9 mouse cellular contexts compared by ENCODE assay signal in the genomic region with DNA sequence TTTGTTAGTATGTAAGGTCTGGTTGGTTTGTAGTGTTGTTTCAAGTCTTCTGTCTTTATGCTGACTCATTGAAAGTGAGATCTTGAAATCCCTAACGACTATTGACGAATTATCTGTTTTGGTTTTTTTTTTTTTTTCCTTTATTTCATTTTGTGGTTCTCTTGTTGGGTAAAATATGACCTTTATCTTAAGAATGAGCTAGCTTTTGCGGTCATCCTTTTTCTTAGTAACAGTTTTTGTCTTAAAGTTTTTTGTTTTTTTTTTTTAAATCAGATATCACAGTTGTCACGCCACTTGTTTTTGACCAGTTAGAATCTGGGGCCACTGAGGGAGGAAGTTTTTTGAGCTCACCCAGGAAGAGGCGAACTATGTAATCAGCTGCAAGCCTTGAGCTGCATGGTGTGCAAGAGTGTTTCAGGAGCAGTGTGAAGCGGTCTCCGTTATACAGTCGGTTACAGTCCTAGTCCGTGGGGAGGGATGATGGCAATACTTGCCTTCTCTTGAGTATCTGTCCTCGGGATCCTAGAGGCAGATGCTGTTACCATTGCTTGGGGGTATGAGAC. TPM values are rescaled to one million over a fixed set of nuclear protein-coding genes. Genes with fewer than 3 reads are reported as not detected.
DNase-seq lines count a peak whose midpoint lies in the region; ATAC-seq and TF ChIP-seq lines count a peak whose summit lies in the region.
"Had no signal": no experiment of that assay in that cellular context is flagged by ENCODE, and none has a peak within 500 bp of the region (broad histone marks: within the 10 kb centered on the region; RNA-seq: fewer than 3 reads in every experiment).

No protein-coding gene starts in this region.

- no peaks in the 10 kb centered on the region for H3K27me3 ChIP-seq in megakaryocyte, embryonic 14.5 days (replicated peaks)
- H3K27me3 ChIP-seq in MEL (ENCODE audit: control insufficient read depth in 1 of 2, insufficient read depth in 2 of 2, low read length in 2 of 2), result no peaks in the 10 kb centered on the region
- H3K27me3 ChIP-seq in forebrain, embryonic 11.5 days (ENCODE audit: control insufficient read depth, insufficient read depth, low read length), result no peaks in the 10 kb centered on the region

- H3K9ac ChIP-seq in MEL (ENCODE audit: control insufficient read depth, low read depth, low read length, poor library complexity, severe bottlenecking), result peak overlapping the region; percentile 97
- no peak overlapping the region for H3K9ac ChIP-seq in forebrain, embryonic 11.5 days (ENCODE audit: low read length)

- peak; percentile 95 for DNase-seq in MEL (ENCODE audit: low read depth, low spot score)
- DNase-seq in left cerebral cortex, adult 18-20 months (ENCODE audit: low spot score in 2 of 2), result no peak
- no peak for DNase-seq in forebrain, embryonic 11.5 days (ENCODE audit: low spot score)
- DNase-seq: layer of hippocampus, adult 9-11 months had no signal

- TF ChIP-seq POLR2A in MEL (IDR thresholded peaks at IDR 0.05; ENCODE audit: control insufficient read depth in 1 of 2, insufficient read depth in 1 of 2, low read depth in 1 of 2, low read length in 2 of 2, poor library complexity in 1 of 2), result peak; percentile 57 to 89; a peak in 3 of 4 replicates

- H3K36me3 ChIP-seq in megakaryocyte, embryonic 14.5 days (replicated peaks; ENCODE audit: low read length), result peaks cover 30% of the 10 kb centered on the region
- H3K36me3 ChIP-seq in MEL (ENCODE audit: control insufficient read depth in 1 of 2, insufficient read depth in 2 of 2, low read length in 2 of 2), result peaks cover 18 to 43% of the 10 kb centered on the region in 2 experiments
- H3K36me3 ChIP-seq in forebrain, embryonic 11.5 days (ENCODE audit: control insufficient read depth, insufficient read depth, low read length), result no peaks in the 10 kb centered on the region

- TF ChIP-seq CTCF in MEL (IDR thresholded peaks at IDR 0.05 in 2 of 3, conservative IDR thresholded peaks at IDR 0.05 in 1 of 3; ENCODE audit: control insufficient read depth in 1 of 3, insufficient read depth in 1 of 3, low read depth in 2 of 3, low read length in 3 of 3, poor library complexity in 1 of 3, severe bottlenecking in 1 of 3), result no peak

- H3K4me2 ChIP-seq in forebrain, embryonic 11.5 days (ENCODE audit: low read depth, low read length, severe bottlenecking), result no peak overlapping the region

- H3K79me2 ChIP-seq in MEL (ENCODE audit: control insufficient read depth, insufficient read depth, low read length, poor library complexity), result peaks cover 62% of the 10 kb centered on the region

- no peaks in the 10 kb centered on the region for H3K9me3 ChIP-seq in megakaryocyte, embryonic 14.5 days
- H3K9me3 ChIP-seq in MEL (replicated peaks; ENCODE audit: insufficient read depth, low read length), result no peaks in the 10 kb centered on the region
- no peaks in the 10 kb centered on the region for H3K9me3 ChIP-seq in forebrain, embryonic 11.5 days (ENCODE audit: control insufficient read depth, low read length)

- H3K4me1 ChIP-seq in megakaryocyte, embryonic 14.5 days, result peaks cover 54% of the 10 kb centered on the region
- H3K4me1 ChIP-seq in MEL (ENCODE audit: control insufficient read depth in 1 of 2, insufficient read depth in 2 of 2, low read length in 2 of 2), result peaks cover 11 to 26% of the 10 kb centered on the region in 2 experiments
- H3K4me1 ChIP-seq in forebrain, embryonic 11.5 days (replicated peaks; ENCODE audit: control insufficient read depth, insufficient read depth, low read length), result peaks cover 7% of the 10 kb centered on the region

- TF ChIP-seq EP300 in MEL (IDR thresholded peaks at IDR 0.05; ENCODE audit: low read depth in 1 of 2, low read length in 2 of 2), result peak; percentile 90 to 96

- H3K4me3 ChIP-seq in megakaryocyte, embryonic 14.5 days (replicated peaks), result peak overlapping the region; percentile 95
- H3K4me3 ChIP-seq in MEL (ENCODE audit: control insufficient read depth in 1 of 2, insufficient read depth in 1 of 2, low read depth in 2 of 2, low read length in 2 of 2), result peak overlapping the region; percentile 97
- H3K4me3 ChIP-seq in forebrain, embryonic 11.5 days (ENCODE audit: low read depth, low read length), result no peak overlapping the region

- 95% methylated on average over 10 of the region's 10 CpGs for WGBS in forebrain, embryonic 11.5 days

- no peak for ATAC-seq in megakaryocyte, adult 5-6 weeks (ENCODE audit: poor library complexity, severe bottlenecking)
- ATAC-seq in erythroblast, adult 5-6 weeks (replicated peaks; ENCODE audit: low FRiP score, poor library complexity, severe bottlenecking), result 0 out of 2 replicates have a peak, but pooled peaks have one; percentile 11
- ATAC-seq in megakaryocyte-erythroid progenitor cell, adult 5-6 weeks (replicated peaks; ENCODE audit: low FRiP score, low TSS enrichment, poor library complexity, severe bottlenecking), result 0 out of 2 replicates have a peak, but pooled peaks have one; percentile 21
- ATAC-seq in forebrain, embryonic 11.5 days (replicated peaks; ENCODE audit: low FRiP score), result no peak
- ATAC-seq: midbrain, embryonic 16.5 days had no signal

- H3K27ac ChIP-seq in MEL (ENCODE audit: control insufficient read depth, low read depth, low read length), result peak overlapping the region; percentile 100
- no peak overlapping the region for H3K27ac ChIP-seq in forebrain, embryonic 11.5 days (ENCODE audit: low read depth, low read length)

- no peak for TF ChIP-seq RAD21 in MEL (IDR thresholded peaks at IDR 0.05; ENCODE audit: low read depth, low read length)

TF ChIP-seq in MEL, 35 proteins besides CTCF, POLR2A, EP300 and RAD21 (continues in another document):
- TF ChIP-seq ZKSCAN1 (IDR thresholded peaks at IDR 0.05; ENCODE audit: low read depth, low read length), result no peak; the same call in 1 of the 2 replicates
- TF ChIP-seq ZMIZ1 (IDR thresholded peaks at IDR 0.05; ENCODE audit: low read depth, low read length), result peak; percentile 89
- TF ChIP-seq NRF1 (IDR thresholded peaks at IDR 0.05; ENCODE audit: insufficient read depth, low read depth, low read length, poor library complexity, severe bottlenecking), result no peak
- TF ChIP-seq ELF1 (IDR thresholded peaks at IDR 0.05; ENCODE audit: low read depth, low read length), result peak; percentile 86
- peak; percentile 90 for TF ChIP-seq MYB (IDR thresholded peaks at IDR 0.05; ENCODE audit: low read depth, low read length)
- TF ChIP-seq E2F4 (IDR thresholded peaks at IDR 0.05; ENCODE audit: borderline replicate concordance, low read depth, low read length), result no peak
- TF ChIP-seq USF2 (IDR thresholded peaks at IDR 0.05; ENCODE audit: borderline replicate concordance in 1 of 2, insufficient read depth in 1 of 2, low read depth in 1 of 2, low read length in 2 of 2), result no peak
- peak; percentile 89 for TF ChIP-seq TCF12 (IDR thresholded peaks at IDR 0.05; ENCODE audit: low read depth, low read length)
- no peak for TF ChIP-seq ZC3H11A (IDR thresholded peaks at IDR 0.05; ENCODE audit: low read depth, low read length)
- TF ChIP-seq TAL1 (IDR thresholded peaks at IDR 0.05; ENCODE audit: low read length), result no peak
- peak; percentile 97 for TF ChIP-seq ETS1 (IDR thresholded peaks at IDR 0.05; ENCODE audit: low read depth, low read length)
- TF ChIP-seq GABPA (IDR thresholded peaks at IDR 0.05; ENCODE audit: low read depth, low read length), result peak; percentile 84
- TF ChIP-seq MAX (IDR thresholded peaks at IDR 0.05; ENCODE audit: low read length), result 0 out of 2 replicates have a peak, but pooled peaks have one; percentile 69
- TF ChIP-seq TBP (IDR thresholded peaks at IDR 0.05; ENCODE audit: low read depth, low read length), result peak; percentile 96
- peak; percentile 92 for TF ChIP-seq GATA1 (IDR thresholded peaks at IDR 0.05; ENCODE audit: low read depth, low read length)
- peak; percentile 83 for TF ChIP-seq MYC (IDR thresholded peaks at IDR 0.05; ENCODE audit: low read depth, low read length)
- TF ChIP-seq POLR2AphosphoS5 (IDR thresholded peaks at IDR 0.05; ENCODE audit: borderline replicate concordance, low read depth, low read length), result no peak
- peak; percentile 97 for TF ChIP-seq MAFK (IDR thresholded peaks at IDR 0.05; ENCODE audit: borderline replicate concordance, low read depth, low read length)
- peak; percentile 80 for TF ChIP-seq NELFE (IDR thresholded peaks at IDR 0.05; ENCODE audit: low read depth, low read length)
- no peak for TF ChIP-seq MEF2A (IDR thresholded peaks at IDR 0.05; ENCODE audit: extremely low read depth, insufficient replicate concordance, low read depth, low read length, poor library complexity, severe bottlenecking)
- TF ChIP-seq KAT2A (conservative IDR thresholded peaks at IDR 0.05; ENCODE audit: low read depth, low read length), result peak; percentile 31; the same call in 1 of the 2 replicates
- peak; percentile 92 for TF ChIP-seq POLR2AphosphoS2 (IDR thresholded peaks at IDR 0.05; ENCODE audit: low read length)
- TF ChIP-seq MAZ (IDR thresholded peaks at IDR 0.05; ENCODE audit: low read depth, low read length), result no peak
- peak; percentile 84 for TF ChIP-seq BHLHE40 (IDR thresholded peaks at IDR 0.05; ENCODE audit: borderline replicate concordance, low read depth, low read length)
- TF ChIP-seq UBTF (IDR thresholded peaks at IDR 0.05; ENCODE audit: borderline replicate concordance, insufficient read depth, low read depth, low read length), result no peak
- TF ChIP-seq CHD1 (IDR thresholded peaks at IDR 0.05; ENCODE audit: low read depth, low read length), result peak; percentile 50; the same call in 1 of the 2 replicates
- TF ChIP-seq RCOR1 (IDR thresholded peaks at IDR 0.05; ENCODE audit: low read depth, low read length), result peak; percentile 92
- TF ChIP-seq CHD2 (IDR thresholded peaks at IDR 0.05; ENCODE audit: low read length), result no peak

RNA-seq across cellular contexts. Expression of gene Mia2, which starts 37.9 kb away (rescaled TPM):
- polyA plus RNA-seq in megakaryocyte, embryonic 14.5 days (2012; ENCODE audit: insufficient read depth, low replicate concordance), result 12.8 and 26.3 TPM in 2 replicates
- 259 and 268 TPM in 2 replicates for total RNA-seq in megakaryocyte, adult 5-6 weeks (2015)
- 263 and 350 TPM in 2 replicates for total RNA-seq in megakaryocyte, adult 5-6 weeks (2017)
- 103 and 134 TPM in 2 replicates for total RNA-seq in MEL (2012; rRNA removed)
- polyA plus RNA-seq in MEL (2012; ENCODE audit: insufficient read depth in 1 of 2, insufficient read length in 2 of 2, low read depth in 1 of 2, low replicate concordance in 2 of 2, missing spikeins in 1 of 2), result 100 to 1,000 TPM in 1 of 2 experiments, not detected in 1; 175 TPM
- 40.5 and 54.1 TPM in 2 replicates for total RNA-seq in erythroblast, adult 5-6 weeks (2015; ENCODE audit: low replicate concordance)
- total RNA-seq in erythroblast, adult 5-6 weeks (2017; ENCODE audit: low replicate concordance), result 66.7 and 125 TPM in 2 replicates
- 99.9 and 136 TPM in 2 replicates for total RNA-seq in megakaryocyte-erythroid progenitor cell, adult 5-6 weeks (2014; fragmentation: Nextera tagmentation)
- total RNA-seq in megakaryocyte-erythroid progenitor cell, adult 5-6 weeks (2017), result 158 and 174 TPM in 2 replicates
- 10 to 100 TPM; 38.5 to 44.4 TPM for total RNA-seq in left cerebral cortex, adult 18-20 months (2021)
- polyA plus RNA-seq in forebrain, embryonic 11.5 days (2014; fragmentation: Nextera tagmentation; extraction: Ambion mirVana), result 50.6 and 55.2 TPM in 2 replicates

Comparison
In these comparisons a context has a peak if more than half of its experiments do, and no peak if none do; other contexts are left out.
1. ATAC-seq: peak in erythroblast, adult 5-6 weeks (single experiment) and megakaryocyte-erythroid progenitor cell, adult 5-6 weeks (single experiment); none in megakaryocyte, adult 5-6 weeks (single experiment) and forebrain, embryonic 11.5 days (single experiment).